Mouse (Mus musculus) forebrain, postnatal 0 days (tissue): ENCODE measurements around the gene Htra1. TPM values are rescaled to one million over a fixed set of nuclear protein-coding genes. Genes with fewer than 3 reads are reported as not detected.

Source experiments
- ATAC-seq: fragments of 200-750 bp; cut with Nextera tagmentation; 2 replicates; pipeline ENCODE4 v1.8.0; 2017; ENCODE audit warnings: mild to moderate bottlenecking, moderate library complexity
- DNase-seq: peaks from one replicate; pipeline ENCODE4 v3.0.0-alpha.2; 2015
- H3K27ac ChIP-seq: fragments of 300-500 bp; sonication (generic); 2 replicates; pipeline ENCODE4 v1.5.1; 2014; ENCODE audit warnings: low read depth, mild to moderate bottlenecking, antibody characterized with exemption, low read length, moderate library complexity, mixed read lengths
- H3K27me3 ChIP-seq: fragments of 300-500 bp; sonication (generic); 2 replicates; pipeline ENCODE4 v1.6.1; 2014; ENCODE audit warnings: mild to moderate bottlenecking, low read length, mixed read lengths; ENCODE audit not compliant: insufficient read depth
- H3K36me3 ChIP-seq: fragments of 300-500 bp; sonication (generic); 2 replicates; pipeline ENCODE4 v1.6.1; 2014; ENCODE audit warnings: mild to moderate bottlenecking, moderate library complexity; ENCODE audit not compliant: insufficient read depth
- H3K4me1 ChIP-seq: fragments of 300-500 bp; sonication (generic); 2 replicates; pipeline ENCODE4 v1.6.1; 2014; ENCODE audit warnings: antibody characterized with exemption; ENCODE audit not compliant: insufficient read depth
- H3K4me2 ChIP-seq: fragments of 300-500 bp; sonication (generic); 2 replicates; pipeline ENCODE4 v1.6.1; 2014; ENCODE audit warnings: low read depth, mild to moderate bottlenecking, moderate library complexity
- H3K4me3 ChIP-seq: fragments of 300-500 bp; sonication (generic); 2 replicates; pipeline ENCODE4 v1.5.1; 2014; ENCODE audit warnings: low read depth, low read length, mixed read lengths
- H3K9ac ChIP-seq: fragments of 300-500 bp; sonication (generic); 2 replicates; pipeline ENCODE4 v1.6.1; 2014; ENCODE audit warnings: mild to moderate bottlenecking
- H3K9me3 ChIP-seq: fragments of 300-500 bp; sonication (generic); 2 replicates; pipeline ENCODE4 v1.6.1; 2016; ENCODE audit warnings: low read length
- CTCF ChIP-seq: sonication (generic); IDR thresholded peaks from 2 replicates; pipeline ENCODE4 v1.5.1; 2016; ENCODE audit warnings: antibody characterized with exemption, control low read depth, low read depth
- WGBS: fragments of 180-500 bp; shearing (Covaris S2); extraction: QIAGEN DNeasy Blood & Tissue Kit; methylation state at CpG from one replicate; pipeline ENCODE4 v1.1.7; 2014; 5-methylcytosine and 5-hydroxymethylcytosine counted together
- polyA plus RNA-seq: library from polyadenylated mRNA; unstranded; fragments of >200 nt; fragmentation: Nextera tagmentation; extraction: Ambion mirVana; gene quantifications from 2 replicates; pipeline ENCODE4 v1.2.1, GENCODE M21; 2015
- total RNA-seq: library from RNA; depleted of rRNA; stranded (reverse); fragments of >200 nt; gene quantifications from 2 replicates; pipeline ENCODE4 v1.2.3, GENCODE M21; 2014

Htra1 gene
- total and polyA plus RNA-seq, 2 experiments from 2014 or later = 30.4 to 37.3 TPM

DNA sequence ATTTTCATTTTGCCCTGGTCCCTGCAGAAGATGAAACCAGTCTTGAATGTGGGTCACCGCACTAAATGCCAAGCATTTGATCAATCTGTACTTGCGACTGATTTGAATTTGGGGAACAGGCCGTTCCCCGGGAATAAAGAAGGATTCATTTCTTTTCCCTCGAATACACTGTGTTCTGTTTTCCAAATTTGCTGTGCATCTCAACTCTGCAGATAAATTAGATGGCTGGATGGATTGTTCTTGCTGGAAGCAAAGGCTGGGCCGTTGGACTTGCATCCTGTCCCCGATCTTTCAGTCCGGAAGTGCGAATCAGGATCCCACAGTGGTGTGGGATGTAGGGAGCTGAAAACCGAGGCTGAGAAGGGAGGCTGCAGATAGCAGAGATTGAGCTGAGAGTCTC is 17.5 kb downstream of the Htra1 start:
- H3K9ac ChIP-seq = no peak overlapping the region
- H3K27ac ChIP-seq = no peak overlapping the region
- no peaks in the 10 kb centered on the region for H3K27me3 ChIP-seq
- no peak for TF ChIP-seq CTCF
- 87% methylated on average over 10 of the region's 10 CpGs for WGBS
- no peaks in the 10 kb centered on the region for H3K9me3 ChIP-seq
- H3K36me3 ChIP-seq = no peaks in the 10 kb centered on the region
- DNase-seq = no peak
- H3K4me3 ChIP-seq = no peak overlapping the region
- H3K4me2 ChIP-seq = no peak overlapping the region
- peaks cover 3% of the 10 kb centered on the region; the same call in 1 of the 2 replicates for H3K4me1 ChIP-seq
- ATAC-seq = no peak

DNA sequence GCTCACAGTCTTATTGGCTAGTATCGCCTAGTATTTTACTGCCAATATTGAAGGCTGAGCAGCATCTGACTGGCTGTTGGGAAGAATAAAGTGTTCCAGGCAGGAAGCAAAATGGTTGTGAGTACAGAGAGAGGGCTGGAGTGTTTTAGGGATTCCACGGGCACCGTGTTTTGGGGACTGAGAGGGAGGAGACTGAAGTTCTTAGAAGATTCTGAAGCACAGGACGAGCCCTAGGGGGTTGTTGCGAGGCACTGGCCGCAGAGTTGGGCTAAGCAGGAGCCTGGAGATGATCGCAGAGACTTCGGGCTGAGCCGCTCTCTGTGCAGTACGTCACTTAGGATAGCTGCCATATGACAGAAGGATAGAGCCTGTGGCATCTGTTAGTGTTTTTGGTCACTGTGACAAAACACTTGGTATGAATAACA is 18.3 kb downstream of the Htra1 start:
- no peaks in the 10 kb centered on the region for H3K4me1 ChIP-seq
- no peaks in the 10 kb centered on the region for H3K9me3 ChIP-seq
- H3K36me3 ChIP-seq = no peaks in the 10 kb centered on the region
- H3K27me3 ChIP-seq = no peaks in the 10 kb centered on the region
- H3K9ac ChIP-seq = no peak overlapping the region
- 65% methylated on average over 10 of the region's 10 CpGs for WGBS
- H3K4me2 ChIP-seq = no peak overlapping the region
- TF ChIP-seq CTCF = no peak
- no peak overlapping the region for H3K27ac ChIP-seq
- H3K4me3 ChIP-seq = no peak overlapping the region
- ATAC-seq (peak; percentile 89), DNase-seq (peak; percentile 83)

DNA sequence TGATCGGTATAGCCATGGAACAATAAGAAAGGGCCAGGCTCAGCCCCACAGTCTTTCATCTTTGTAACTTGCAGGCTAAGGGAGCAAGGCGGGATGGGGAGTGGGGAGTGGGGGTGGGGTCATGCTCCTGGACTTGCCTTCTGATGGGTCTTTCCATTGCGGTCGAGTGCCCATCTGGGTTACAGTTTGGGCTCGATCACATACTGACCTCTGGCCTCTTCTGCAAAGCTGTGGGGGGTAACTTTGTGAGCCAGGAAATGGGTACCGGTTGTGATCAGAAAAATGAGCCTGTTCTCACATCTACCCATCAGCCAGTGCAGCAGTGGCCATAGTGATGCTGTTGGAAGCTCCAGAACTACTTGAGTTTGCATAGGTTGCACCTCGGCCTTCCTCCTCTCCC is 22.6 kb downstream of the Htra1 start:
- Histone ChIP-seq H3K9ac (no peak overlapping the region), H3K9me3 (no peaks in the 10 kb centered on the region), H3K36me3 (no peaks in the 10 kb centered on the region), H3K27ac (no peak overlapping the region), H3K4me2 (no peak overlapping the region), H3K4me1 (no peaks in the 10 kb centered on the region), H3K27me3 (no peaks in the 10 kb centered on the region), H3K4me3 (no peak overlapping the region)
- ATAC-seq (no peak), DNase-seq (no peak)
- TF ChIP-seq CTCF = no peak
- whole genome bisulfite sequencing = 67% methylated on average over 7 of the region's 7 CpGs

DNA sequence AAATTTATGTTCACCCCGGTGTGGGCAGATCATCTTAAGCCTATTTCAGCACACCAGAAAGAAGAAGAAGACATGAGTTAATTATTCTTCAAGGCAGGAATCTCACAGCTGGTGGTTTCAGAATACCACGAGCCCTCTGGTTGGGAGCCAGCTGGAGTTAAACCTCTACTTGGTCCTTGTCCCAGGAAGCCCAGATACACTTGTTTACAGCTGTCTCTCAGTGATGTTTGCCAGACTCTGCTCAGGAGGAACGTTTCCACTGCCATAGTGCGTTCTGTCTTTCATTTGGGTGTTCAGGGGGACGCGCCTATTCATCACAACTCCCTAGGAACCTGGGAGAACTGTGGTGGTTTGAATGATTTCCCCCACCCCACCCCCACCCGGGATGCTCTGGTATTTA is 24.0 kb downstream of the Htra1 start:
- no peak overlapping the region for H3K4me3 ChIP-seq
- peak overlapping the region; percentile 29; the same call in 1 of the 2 replicates for H3K27ac ChIP-seq
- no peaks in the 10 kb centered on the region for H3K27me3 ChIP-seq
- H3K9ac ChIP-seq = no peak overlapping the region
- no peak overlapping the region for H3K4me2 ChIP-seq
- 47% methylated on average over 7 of the region's 7 CpGs for WGBS
- DNase-seq (peak; percentile 41), ATAC-seq (0 out of 2 replicates have a peak, but pooled peaks have one; percentile 29)
- TF ChIP-seq CTCF = no peak
- no peaks in the 10 kb centered on the region for H3K9me3 ChIP-seq
- H3K4me1 ChIP-seq = no peaks in the 10 kb centered on the region
- no peaks in the 10 kb centered on the region for H3K36me3 ChIP-seq

DNA sequence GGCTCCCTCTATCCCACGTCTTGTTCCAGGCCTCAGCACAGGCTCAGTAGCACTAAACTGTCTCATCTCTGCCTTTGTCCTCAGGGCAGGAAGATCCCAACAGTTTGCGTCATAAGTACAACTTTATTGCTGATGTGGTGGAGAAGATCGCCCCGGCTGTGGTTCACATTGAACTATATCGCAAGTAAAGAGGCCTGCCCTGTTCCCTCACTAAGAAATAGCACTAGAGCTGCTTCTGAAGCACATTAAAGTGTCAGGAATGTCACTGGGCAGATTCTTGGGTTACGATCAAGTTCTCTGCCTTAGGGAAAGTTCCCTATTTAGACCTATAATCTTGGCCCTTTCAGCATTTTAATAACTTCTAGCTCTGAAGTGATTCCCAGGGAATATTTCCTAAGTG is 25.5 kb downstream of the Htra1 start:
- H3K36me3 ChIP-seq = no peaks in the 10 kb centered on the region
- no peak for DNase-seq
- H3K4me2 ChIP-seq = no peak overlapping the region
- 91% methylated on average over 6 of the region's 6 CpGs for WGBS
- ATAC-seq = no peak
- no peak overlapping the region for H3K9ac ChIP-seq
- no peaks in the 10 kb centered on the region for H3K4me1 ChIP-seq
- H3K27me3 ChIP-seq = no peaks in the 10 kb centered on the region
- H3K9me3 ChIP-seq = no peaks in the 10 kb centered on the region
- TF ChIP-seq CTCF = no peak
- H3K27ac ChIP-seq = no peak overlapping the region
- H3K4me3 ChIP-seq = no peak overlapping the region

DNA sequence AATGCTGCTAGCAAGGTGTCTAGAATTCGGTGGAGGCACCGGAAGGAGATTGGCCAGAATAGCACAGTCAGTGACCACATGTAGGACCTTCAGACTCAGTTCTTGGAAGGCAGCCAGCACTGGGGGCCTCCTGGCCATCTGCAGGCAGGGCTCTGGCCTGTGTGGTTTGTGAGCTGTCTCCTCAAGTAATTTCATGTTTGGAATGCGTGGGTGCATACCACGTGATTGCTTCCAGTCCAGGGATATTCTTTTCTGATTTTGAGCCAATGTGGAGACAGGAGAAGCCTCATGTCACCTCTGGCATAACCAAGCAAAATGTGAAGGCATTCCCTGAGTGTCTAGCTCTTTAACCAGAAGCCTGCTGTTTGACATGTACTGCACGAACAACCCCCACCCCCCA is 28.8 kb downstream of the Htra1 start:
- 56% methylated on average over 5 of the region's 5 CpGs for WGBS
- no peaks in the 10 kb centered on the region for H3K9me3 ChIP-seq
- no peak for TF ChIP-seq CTCF
- no peak overlapping the region for H3K4me2 ChIP-seq
- no peak overlapping the region for H3K4me3 ChIP-seq
- no peak for ATAC-seq
- no peaks in the 10 kb centered on the region for H3K4me1 ChIP-seq
- H3K36me3 ChIP-seq = no peaks in the 10 kb centered on the region
- no peak overlapping the region for H3K9ac ChIP-seq
- DNase-seq = no peak
- H3K27ac ChIP-seq = no peak overlapping the region
- H3K27me3 ChIP-seq = no peaks in the 10 kb centered on the region

DNA sequence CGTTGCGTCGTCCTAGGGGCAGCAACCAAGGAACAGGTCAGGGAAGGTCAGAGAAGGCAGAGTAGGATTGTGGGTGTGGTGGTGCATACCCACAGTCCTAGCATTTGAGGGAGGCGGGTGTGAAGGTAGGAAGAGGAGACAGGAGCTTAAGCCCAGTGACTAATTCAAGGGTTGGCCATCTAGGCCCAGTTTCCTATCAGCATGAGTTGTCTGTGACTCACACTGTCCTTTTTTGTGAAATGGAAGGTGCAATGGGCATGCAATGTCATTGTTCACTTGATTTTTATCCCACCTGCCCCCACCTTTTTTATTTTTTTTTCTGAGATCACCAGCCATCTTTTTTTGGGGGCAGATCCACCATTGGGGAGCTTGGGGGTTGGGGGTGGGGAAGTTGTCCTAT is 29.5 kb downstream of the Htra1 start:
- no peak overlapping the region for H3K4me3 ChIP-seq
- WGBS = 90% methylated on average over 4 of the region's 4 CpGs
- H3K27me3 ChIP-seq = no peaks in the 10 kb centered on the region
- no peak overlapping the region for H3K9ac ChIP-seq
- no peak for DNase-seq
- no peak overlapping the region for H3K4me2 ChIP-seq
- TF ChIP-seq CTCF = no peak
- H3K9me3 ChIP-seq = no peaks in the 10 kb centered on the region
- H3K4me1 ChIP-seq = no peaks in the 10 kb centered on the region
- no peak for ATAC-seq
- H3K27ac ChIP-seq = peak overlapping the region; percentile 36; the same call in 1 of the 2 replicates
- no peaks in the 10 kb centered on the region for H3K36me3 ChIP-seq
